Mouse (Mus musculus) layer of hippocampus, adult 11-12 months (tissue): Measurements from ENCODE around the gene Egfem1.

Source experiments
- DNase-seq: peaks from one replicate; pipeline ENCODE4 v3.0.0; 2022; ENCODE audit warnings: low spot score

Gene Egfem1

DNA sequence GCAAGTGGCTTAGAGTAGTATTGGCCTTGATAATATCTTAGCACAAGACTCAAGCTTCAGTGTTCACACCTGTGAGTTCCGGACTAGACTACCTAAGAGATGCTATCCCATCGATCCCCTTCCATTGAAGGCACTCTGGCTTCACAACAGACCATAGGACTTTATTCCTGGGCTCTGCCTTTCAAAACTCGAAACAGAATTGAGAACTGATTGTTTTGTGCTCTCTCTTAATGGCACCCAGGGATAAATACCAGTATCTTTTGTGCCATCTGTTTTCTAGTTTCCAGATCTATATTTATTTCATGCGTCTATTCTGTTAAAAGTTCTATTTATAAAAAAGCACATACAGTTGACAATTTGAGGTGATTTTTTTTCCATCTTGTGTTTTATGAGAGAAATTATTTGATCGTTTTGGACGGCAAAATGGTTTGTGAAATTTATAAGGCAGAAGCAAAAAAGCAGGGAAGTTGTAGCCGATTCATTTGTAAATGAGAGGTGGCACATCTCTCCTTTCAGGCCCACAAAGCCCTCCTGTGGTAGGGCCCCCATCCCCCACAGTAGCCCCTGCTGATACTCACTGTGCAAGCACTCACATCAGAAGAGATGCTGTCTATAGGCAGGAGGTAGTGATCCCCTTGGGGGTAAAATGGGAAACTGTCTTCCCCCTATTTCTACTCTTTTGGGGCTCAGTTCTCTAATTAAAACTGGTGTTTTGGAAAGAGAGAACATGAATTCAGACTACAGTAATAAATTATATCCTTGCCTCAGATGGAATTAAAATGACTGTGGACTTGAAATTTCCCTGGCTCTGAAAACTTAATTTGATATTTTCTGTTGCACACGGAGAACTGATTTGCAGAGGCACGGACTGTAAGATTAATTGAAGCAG, 53.6 kb downstream of the Egfem1 start:
- no peak for DNase-seq

DNA sequence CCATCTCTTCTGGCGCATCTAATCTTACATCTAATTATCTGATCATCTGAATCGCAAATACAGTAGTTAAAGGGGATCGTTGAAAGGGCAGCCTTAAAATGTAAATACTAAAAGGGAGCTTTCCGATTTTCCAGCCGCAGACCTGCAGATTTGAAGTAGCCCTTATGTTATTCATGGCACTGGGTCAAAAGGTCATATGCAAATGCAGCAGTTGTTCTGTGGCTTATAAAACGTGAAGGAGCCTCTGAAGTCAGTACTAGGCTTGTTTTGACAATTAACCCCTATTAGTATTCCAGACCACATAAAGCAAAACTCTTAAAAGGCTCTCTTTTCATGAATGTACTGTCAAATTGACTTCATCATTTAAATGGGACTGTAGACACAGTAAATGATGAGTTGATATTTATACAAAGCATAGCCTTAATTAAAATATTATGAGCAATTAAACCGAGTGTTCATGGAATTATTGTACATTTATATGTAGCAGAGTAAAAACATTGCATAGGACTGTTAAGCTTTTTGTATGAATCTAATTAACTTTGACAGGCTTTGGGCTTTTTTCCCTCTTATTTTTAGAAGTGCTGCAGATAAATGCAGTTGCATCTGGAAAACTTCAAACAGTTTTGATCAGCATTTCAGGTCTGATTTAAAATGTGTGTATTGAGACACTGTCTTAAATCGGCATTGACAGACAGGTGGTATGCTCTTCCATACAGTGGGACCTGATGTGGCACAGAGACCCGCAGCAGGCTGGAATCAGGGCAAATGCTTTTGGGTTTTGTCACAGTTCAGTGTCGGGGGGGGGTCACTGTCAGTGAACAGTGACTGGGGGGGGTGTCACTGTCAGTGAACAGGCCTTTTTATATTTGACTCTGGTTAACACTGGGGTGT, 54.5 kb downstream of the Egfem1 start:
- DNase-seq, result no peak

DNA sequence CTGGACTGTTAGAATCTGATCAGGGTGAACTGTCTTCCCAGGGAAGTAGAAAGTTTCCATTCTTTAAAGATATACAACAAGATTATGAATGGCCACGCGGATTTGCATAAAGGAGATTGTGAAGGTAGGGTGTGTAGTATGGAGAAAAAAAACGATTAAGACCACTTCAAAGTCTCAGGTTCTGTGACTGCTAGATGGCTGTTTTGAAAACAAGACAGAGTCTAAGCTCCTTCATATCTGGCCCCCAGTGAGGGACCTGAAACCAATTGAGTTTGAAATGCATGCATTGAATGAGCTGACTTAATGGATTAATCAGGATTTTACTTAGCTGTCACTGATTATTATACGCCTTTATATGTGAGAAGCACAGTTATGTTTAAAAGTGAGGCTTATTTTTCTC, 86.6 kb downstream of the Egfem1 start:
- no peak for DNase-seq

DNA sequence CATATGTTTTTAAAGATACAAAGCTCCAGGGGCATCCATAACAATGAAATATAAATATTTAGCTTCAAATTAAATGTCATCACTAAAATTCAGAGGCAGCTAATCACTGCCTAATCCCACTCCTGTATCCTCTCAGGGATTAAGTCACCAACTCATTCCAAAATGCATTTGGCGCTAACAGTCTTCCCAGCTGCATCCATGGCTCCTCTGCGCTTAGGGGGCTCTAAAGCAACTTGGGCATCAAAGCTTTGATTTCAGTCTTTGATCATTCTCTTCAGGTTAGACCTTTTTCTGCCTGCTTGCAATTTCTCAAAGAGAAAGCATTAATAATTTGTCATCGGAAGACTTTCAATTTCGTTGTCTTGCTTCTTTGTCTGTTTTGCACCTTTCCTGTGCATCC, 87.2 kb downstream of the Egfem1 start:
- no peak for DNase-seq

DNA sequence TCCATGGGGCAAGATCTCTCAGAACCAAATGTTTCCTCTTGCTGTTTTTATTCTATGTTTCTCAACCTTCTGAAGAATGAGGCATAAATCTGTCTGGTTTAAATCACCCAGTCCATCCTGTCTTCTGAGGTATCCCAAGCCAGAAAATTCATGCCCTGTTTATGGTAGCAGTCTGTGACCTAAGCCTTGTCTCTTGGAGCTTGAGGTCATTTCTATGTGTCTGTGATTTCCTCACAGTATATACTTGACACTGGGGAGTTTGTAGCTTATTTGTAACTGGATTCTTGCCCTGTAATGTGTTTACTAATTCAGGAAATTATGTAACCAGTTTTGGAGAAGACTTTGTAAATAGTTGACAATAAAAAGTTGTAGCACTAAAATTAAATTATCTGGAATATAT, 95.2 kb downstream of the Egfem1 start:
- no peak for DNase-seq

DNA sequence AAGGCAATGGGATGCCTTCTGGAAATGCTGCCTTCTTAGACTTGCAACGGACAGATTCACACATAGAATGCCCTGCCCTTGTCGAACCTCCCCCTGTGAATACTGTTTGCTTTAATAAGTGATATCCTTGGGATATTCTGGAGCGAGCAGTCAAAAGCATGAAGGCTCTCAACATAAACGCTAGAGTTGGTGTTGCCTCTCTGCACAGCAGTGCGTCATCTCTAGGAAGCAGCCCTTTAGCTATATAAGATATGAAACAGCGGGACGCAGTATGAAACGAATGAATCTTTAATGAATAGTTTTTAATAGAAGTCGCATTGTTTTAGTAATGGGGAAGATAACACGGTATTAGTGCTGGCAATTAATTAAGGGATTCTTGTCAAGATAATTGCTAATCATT, 101.2 kb downstream of the Egfem1 start:
- DNase-seq, result no peak

DNA sequence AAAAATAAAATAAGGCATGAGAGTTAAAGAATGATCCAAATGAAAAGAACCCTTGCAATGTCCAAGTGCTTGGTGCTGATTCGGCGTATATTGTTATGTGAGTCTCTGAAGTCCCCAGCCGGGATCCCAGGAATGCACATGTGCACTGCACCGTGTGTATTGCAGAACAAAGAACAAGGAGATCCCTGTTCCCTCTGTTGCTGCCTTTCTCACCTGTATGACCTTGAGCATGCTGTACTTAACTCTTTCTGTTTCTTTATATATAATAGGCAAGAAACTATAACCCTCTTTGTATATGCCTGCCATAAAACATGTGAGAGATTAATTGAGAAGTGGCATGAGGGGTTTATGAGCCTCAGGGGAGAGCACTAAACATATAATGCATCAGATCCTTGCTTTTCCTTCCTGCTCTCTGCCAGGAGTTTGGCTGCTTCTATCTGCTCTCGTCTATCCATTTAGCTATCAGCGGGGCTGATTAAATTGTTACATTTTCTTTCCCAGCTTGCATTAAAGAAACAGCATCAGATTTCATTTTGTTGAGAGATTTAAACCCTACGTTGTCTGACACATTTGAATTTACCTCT, 101.9 kb downstream of the Egfem1 start:
- no peak for DNase-seq

DNA sequence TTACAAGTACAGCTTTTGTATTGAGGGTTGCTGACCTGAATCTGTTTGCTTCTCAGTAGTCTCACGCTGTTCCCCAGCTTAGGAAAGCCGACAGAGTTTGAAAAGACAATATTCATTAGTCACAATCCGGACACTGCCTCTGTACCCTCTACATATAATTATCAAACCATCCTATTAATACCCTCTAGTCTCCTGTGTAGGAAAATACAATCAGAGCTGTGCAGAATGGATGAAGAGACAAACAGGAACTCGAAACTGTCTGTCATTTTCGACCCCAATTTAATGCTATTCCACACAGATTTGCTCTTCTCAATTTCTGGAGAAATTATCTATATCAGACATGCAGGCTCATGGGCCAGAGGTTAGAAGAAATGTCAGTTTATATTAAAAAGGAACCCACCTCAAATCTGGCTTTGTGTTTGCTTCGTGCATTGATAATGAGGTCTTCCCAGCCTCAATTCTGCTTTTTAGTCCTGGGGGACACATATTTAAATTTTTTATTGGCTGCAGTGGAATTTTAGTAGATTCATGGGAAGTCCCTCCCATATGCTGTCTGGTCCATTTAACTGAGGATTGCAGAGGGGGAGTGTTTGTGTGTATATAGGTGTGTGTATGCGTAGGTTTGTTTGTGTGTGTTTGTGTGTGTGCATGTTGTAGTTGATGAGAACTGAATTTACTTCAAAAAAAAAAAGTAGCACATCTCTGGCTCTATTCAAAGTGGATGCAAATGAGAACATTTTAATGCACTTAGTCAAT, 102.8 kb downstream of the Egfem1 start:
- no peak for DNase-seq

DNA sequence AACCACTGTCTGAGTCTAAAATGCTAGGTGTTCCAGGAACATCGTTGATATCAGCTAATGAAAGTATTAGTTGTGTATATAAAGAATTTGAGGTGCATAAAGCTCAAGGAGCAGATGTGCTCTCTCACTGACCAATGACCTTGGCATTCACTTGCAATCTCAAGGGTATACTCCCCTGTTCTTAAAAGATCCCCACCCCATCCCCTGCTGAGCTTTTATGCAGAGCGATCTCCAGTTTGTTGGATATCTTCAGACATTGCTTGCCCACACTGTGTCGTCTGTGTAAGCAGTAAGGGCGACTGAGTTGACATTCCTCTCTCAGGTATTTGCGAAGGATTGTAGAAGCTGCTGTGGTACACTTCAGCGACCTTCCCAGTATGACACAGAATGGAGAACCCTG, 108.4 kb downstream of the Egfem1 start:
- no peak for DNase-seq

DNA sequence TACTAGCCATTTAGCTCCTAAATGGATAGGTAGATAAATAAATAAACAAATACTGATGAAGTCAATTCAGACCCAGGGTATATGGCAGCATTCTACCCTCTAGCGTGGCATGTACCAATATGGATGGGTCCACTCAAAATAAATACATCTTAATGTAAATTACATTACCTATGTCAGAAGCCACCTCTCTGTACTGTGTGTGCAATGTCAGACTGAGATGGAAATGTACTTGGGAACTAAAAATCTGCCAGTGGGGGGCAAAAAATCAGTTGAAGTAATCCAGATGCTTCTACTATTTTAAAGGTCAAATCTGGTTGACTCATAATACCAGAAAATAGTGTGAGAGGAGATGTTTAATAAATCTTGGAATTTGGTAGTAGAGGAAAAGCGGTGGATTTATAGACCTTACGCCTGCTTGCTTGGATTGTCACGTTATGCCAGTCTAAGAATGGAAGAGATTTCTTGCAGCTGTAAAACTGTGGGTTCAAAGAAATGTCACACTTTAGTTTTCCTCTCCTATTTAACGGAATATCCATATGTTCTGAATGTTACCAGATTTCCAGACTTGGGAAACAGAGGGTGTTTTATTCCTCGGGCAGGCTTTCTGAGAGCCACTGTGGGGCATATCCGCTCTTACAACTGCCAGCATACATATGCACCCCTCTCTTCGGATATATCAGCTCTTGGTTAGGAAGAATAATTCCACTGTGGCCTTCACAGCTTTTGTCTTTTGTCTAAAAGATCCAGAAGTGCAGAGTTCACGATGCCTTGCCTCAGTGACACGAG, 116.1 kb downstream of the Egfem1 start:
- DNase-seq, result no peak

DNA sequence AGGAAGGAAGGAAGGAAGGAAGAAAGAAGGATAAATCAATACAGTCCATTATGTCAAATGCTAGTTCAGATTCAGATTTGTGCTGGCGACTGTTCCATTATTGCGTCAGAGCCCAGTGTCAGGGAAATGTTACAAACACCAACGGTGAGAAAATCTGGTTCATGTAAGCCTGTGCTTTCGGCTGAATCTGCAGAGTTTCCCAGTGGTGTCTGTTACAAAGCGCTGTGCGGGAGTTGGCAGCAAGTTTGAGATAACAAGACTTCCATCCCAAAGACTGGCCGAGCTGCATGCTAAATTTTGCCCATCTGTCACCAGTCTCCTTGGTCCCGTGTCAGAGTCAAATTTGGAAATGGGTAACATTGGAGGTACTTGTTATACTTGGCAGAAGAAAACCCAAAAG, 118.8 kb downstream of the Egfem1 start:
- DNase-seq, result peak; percentile 12

DNA sequence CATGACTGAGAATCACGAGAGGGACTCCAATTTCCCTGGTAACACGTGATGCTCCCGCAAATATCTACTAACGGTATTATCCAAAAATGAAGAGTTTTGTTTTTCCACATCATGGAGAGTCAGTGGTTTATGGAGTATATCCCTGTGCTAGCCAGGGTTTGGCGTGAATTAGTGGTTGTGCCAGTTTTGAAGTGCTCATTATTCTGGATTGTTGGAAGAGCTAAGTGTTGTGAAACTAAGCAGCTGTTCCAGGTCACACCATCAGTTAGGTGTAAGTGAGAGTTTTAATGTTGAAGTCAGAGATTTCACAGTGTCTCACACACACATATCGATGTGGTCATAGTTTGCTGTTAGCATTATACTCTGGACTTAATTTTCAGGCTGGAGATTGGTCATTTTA, 120.7 kb downstream of the Egfem1 start:
- no peak for DNase-seq

DNA sequence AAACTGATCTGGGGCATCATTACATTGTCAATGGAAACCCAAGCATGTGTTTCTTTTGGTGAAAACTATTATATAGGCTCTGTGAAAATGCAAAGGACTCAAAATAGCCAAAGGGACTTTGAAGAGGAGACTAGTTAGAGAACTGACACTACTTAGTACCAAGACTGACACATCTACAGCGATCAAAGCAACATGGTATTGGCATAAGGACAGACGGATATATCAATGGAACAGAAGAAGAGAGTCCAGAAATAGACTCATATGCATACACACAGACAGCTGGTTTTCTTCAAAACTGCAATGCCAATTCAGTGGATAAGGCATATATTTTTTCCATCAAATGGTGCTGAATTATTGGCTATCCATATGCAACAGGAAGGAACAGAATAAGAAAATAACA, 140.6 kb downstream of the Egfem1 start:
- no peak for DNase-seq

DNA sequence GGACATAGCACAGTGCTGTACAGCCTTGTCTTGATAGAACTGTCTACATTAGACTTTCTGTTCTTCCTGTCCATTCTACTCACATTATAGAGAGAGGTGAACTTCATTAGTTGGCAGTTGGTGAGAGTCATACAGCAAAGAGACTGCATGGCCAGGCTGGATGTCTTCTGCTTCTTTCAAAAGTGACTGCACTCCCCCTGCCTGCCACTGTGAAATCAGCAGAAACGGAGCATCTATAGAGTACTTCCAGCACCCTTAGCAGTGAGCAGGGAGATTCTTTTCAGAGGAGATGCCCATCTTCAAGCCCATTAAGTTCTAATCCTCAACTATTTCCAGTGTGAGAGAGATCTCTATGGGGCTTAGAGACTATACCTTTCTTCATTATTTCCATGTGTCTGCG, 147.9 kb downstream of the Egfem1 start:
- DNase-seq, result no peak

DNA sequence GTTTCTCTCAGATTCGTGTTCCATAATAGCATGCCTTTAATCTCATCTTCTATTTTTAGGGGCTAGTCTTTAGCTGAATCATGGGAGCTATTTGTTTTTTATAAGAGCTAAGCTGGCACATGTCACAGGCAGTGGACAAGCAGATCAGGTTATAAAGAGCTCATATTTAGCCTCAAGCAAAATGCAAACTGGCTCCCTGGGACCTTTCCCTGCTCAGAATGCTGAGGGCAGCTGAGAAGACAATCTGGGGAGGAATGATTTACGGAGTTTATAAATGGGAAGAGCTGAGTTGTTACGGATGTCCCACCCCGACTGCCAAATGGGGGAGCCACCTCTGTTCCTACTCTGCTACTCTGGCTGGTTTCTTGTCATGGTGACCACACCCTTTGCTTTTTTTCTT, 153.7 kb downstream of the Egfem1 start:
- DNase-seq, result no peak

DNA sequence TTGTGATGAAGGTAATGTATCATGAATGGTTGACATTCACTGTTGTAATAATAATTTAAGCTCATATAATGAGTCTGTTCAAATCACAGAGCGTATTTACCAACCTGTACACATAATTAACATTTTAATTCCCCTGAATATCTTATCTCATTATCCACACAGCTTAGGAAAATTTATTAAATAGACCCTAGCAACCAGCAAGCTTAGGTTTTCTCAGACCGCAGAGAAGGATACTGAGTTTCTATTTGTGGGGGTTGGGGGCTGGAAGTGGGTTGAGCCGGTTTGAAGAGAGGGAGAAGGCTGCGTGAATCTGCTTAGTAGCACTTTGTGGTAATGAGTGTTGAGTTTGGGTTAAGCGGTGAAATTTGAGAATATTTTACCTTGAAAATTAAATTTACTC, 154.7 kb downstream of the Egfem1 start:
- DNase-seq, result no peak

DNA sequence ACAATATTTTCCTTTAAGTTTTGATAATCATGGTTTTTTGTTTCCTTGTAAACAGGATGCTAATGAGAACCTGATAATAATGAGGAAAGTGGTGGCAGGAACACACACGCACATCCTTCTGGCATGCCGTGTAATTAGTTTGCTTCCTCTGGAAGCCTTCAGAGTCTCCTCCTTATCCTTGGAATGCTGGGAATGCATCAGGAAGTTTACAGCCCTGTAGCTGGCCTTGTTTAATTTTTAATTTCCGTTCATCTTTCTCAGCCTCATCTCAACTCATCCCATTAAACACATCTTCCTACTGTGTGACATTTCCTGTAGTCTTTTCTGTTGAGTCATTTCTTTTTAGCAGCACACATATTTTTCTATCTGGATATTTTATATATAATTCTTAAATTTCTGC, 161.8 kb downstream of the Egfem1 start:
- DNase-seq, result no peak

DNA sequence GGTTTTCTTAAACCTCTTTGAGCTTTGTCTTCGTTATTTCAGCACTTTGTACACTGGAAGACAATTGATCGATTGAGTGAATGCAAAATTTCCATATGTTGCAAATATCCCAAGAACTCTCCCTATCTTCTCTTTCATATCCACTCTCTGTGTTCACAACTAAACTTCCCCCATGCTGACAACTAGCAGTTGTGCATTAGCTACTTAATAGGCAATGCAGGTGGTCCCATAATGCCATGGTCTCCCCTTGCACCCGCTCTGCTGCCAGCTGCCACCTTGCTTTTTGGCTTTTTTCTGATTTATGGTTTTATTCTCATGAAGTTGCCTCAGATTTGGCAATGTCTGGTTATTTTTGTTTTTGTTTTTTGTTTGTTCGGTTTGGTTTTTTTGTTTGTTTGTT, 209.8 kb downstream of the Egfem1 start:
- no peak for DNase-seq

DNA sequence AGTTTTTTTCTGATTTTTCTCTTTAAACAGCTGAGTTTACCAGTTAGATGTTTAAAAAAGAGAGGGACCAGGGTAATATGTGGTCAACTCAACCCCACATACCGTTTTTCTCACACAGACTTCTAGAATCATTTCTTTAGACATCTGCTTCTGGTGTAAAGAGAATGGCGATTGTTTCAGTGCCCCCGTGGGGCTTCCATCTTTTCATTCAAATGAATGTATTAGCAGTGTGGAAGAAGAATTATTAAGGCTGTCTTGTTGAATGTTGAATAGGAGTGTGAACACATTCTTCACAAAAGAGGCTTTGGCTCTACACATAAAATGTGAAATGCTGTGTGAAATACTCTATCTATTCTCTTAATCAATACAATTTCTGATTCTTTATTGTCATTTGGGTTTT, 210.4 kb downstream of the Egfem1 start:
- DNase-seq, result no peak

DNA sequence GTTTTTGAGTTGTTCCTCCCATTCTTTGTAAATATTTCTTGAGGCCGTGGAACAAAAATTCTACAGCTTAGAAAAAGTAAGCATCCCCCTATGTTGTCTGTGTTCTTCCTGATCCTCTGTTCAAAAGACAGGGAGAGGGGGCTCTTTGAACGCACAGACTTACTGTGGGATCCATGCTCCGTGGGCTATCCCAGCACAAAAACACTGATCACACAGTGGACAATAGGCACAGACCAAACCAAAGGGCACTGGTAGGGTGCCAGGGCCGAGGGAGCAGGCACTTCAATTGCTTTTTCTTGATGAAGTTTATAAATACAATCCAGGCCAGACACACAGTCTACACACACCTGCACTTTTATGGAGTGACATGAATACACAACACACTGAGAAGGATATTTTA, 211.4 kb downstream of the Egfem1 start:
- no peak for DNase-seq

DNA sequence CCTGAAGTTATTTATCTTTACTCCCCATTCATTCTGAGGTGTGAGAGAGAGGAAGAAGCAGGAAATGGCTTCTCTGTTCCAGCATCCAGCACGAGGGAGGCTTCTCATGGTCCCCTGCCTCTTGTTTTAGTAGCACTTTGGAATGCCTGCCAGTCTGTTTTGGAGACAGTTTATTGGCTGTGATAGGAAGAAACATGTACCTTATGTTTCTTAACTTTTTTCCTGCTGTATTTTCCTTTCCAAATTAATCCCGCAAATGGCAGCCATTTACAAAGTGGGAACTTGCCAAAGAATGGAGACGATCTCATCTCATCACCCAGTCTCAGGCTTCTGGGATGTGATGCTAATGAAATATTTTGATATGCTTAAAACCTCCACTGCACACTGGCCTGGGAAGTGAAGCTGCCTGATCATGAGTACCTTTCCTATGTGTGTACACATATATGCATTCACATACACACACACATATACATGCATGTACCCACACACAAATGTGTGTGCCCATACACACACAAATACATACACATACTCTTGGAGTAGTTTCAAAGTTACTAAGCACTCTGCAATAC, 260.5 kb downstream of the Egfem1 start:
- no peak for DNase-seq
